Mouse (Mus musculus) adrenal gland, postnatal 36 days (tissue): ENCODE measurements around the gene Afg1l. TPM values are rescaled to one million over a fixed set of nuclear protein-coding genes. Genes with fewer than 3 reads are reported as not detected.

Source experiments
- DNase-seq, 2 experiments: peaks; one replicate each; pipeline ENCODE4 v3.0.0; 2021; ENCODE audit warnings: mixed read lengths in 1 of 2
- total RNA-seq, 2 experiments: library from RNA; stranded (reverse); gene quantifications; 2 replicates each; pipeline ENCODE4 v1.2.3; 2021

Gene Afg1l
- total RNA-seq, 2 experiments from 2014 or later, result 21.1 to 21.6 TPM

- DNase-seq, result no peak
Observed at GRCm38 (mm10) chr10:42297109-42297508, 181.3 kb downstream of the Afg1l start.

- no peak for DNase-seq
Observed at GRCm38 (mm10) chr10:42296559-42296958, 181.8 kb downstream of the Afg1l start.

GRCm38 (mm10) chr10:42295028-42295427, 183.3 kb downstream of the Afg1l start:
- DNase-seq, result peak in 1 of 2 experiments; percentile 38

GRCm38 (mm10) chr10:42294392-42294791, 184.0 kb downstream of the Afg1l start:
- DNase-seq, result no peak

- no peak for DNase-seq
Observed at GRCm38 (mm10) chr10:42293877-42294276, 184.5 kb downstream of the Afg1l start.

- DNase-seq, result peak; percentile 61 to 68
Observed at GRCm38 (mm10) chr10:42291360-42291759, 187.0 kb downstream of the Afg1l start.

- no peak for DNase-seq
Observed at GRCm38 (mm10) chr10:42287666-42288065, 190.7 kb downstream of the Afg1l start.

GRCm38 (mm10) chr10:42278307-42278850, 200.0 kb downstream of the Afg1l start:
- DNase-seq, result no peak

GRCm38 (mm10) chr10:42277476-42278306, 200.7 kb downstream of the Afg1l start:
- peak; percentile 98 for DNase-seq

GRCm38 (mm10) chr10:42276507-42277345, 201.6 kb downstream of the Afg1l start, which contains the start of gene Foxo3:
Foxo3 (minus strand) TSS chr10:42276755.
- DNase-seq, result peak; percentile 94

GRCm38 (mm10) chr10:42275871-42276501, 202.4 kb downstream of the Afg1l start:
- DNase-seq, result no peak

- peak; percentile 67 to 77 for DNase-seq
Observed at GRCm38 (mm10) chr10:42275401-42275870, 202.9 kb downstream of the Afg1l start.

GRCm38 (mm10) chr10:42274712-42275400, 203.5 kb downstream of the Afg1l start:
- DNase-seq, result peak; percentile 46 to 48

GRCm38 (mm10) chr10:42273760-42274691, 204.3 kb downstream of the Afg1l start:
- peak; percentile 51 for DNase-seq

- DNase-seq, result no peak
Observed at GRCm38 (mm10) chr10:42273403-42273759, 205.0 kb downstream of the Afg1l start.

GRCm38 (mm10) chr10:42271454-42272230, 206.7 kb downstream of the Afg1l start:
- DNase-seq, result no peak

GRCm38 (mm10) chr10:42270277-42271083, 207.9 kb downstream of the Afg1l start:
- peak; percentile 48 to 49 for DNase-seq

- DNase-seq, result peak; percentile 33 to 45
Observed at GRCm38 (mm10) chr10:42269281-42270025, 208.9 kb downstream of the Afg1l start.
